Mouse (Mus musculus) thymus, adult 2 months (tissue): ENCODE results near the gene Scamp1.

Experiments
- CTCF ChIP-seq: fragments of 200-500 bp; IDR thresholded peaks from 2 replicates; pipeline ENCODE4 v1.5.1; 2012; ENCODE audit warnings: mild to moderate bottlenecking, control low read depth, low read length, moderate library complexity, borderline replicate concordance; ENCODE audit not compliant: control insufficient read depth, poor library complexity, insufficient read depth; ENCODE audit errors: extremely low read depth
- POLR2A ChIP-seq: fragments of 200-500 bp; IDR thresholded peaks from 2 replicates; pipeline ENCODE4 v1.6.1; 2012; ENCODE audit warnings: mild to moderate bottlenecking, low read length, control low read depth, moderate library complexity; ENCODE audit not compliant: control insufficient read depth, poor library complexity, insufficient read depth; ENCODE audit errors: extremely low read depth

GRCm38 (mm10) chr13:94223609-94224008, 62.0 kb downstream of the Scamp1 start:
- no peak for TF ChIP-seq POLR2A
- no peak for TF ChIP-seq CTCF
